9 mouse cellular contexts compared by ENCODE assay signal in genomic region chr10:90081630-90082029, GRCm38 (mm10).
DNase-seq lines count a peak whose midpoint lies in the region; ATAC-seq and TF ChIP-seq lines count a peak whose summit lies in the region.
"Had no signal": no experiment of that assay in that cellular context is flagged by ENCODE, and none has a peak within 500 bp of the region (broad histone marks: within the 10 kb centered on the region; RNA-seq: fewer than 3 reads in every experiment).

No protein-coding gene starts in this region.

- H3K27ac ChIP-seq in midbrain, postnatal 0 days (ENCODE audit: low read depth, low read length), result no peak overlapping the region
- no peak overlapping the region for H3K27ac ChIP-seq in midbrain, embryonic 16.5 days (ENCODE audit: low read length)
- H3K27ac ChIP-seq in cortical plate, adult 2 months (ENCODE audit: insufficient read depth, low read length), result no peak overlapping the region
- H3K27ac ChIP-seq: neural tube, embryonic 12.5 days had no signal

- no peaks in the 10 kb centered on the region for H3K27me3 ChIP-seq in midbrain, postnatal 0 days (ENCODE audit: insufficient read depth, low read length)
- no peaks in the 10 kb centered on the region for H3K27me3 ChIP-seq in midbrain, embryonic 16.5 days (ENCODE audit: control insufficient read depth, insufficient read depth, low read depth, low read length)
- no peaks in the 10 kb centered on the region for H3K27me3 ChIP-seq in splenic B cell, adult 2 months (ENCODE audit: control insufficient read depth, insufficient read depth, low read length, poor library complexity, severe bottlenecking)
- H3K27me3 ChIP-seq: neural tube, embryonic 12.5 days had no signal

- peak; percentile 5 to 28 for DNase-seq in heart, postnatal 10 days
- no peak for DNase-seq in heart, postnatal 36 days
- peak; percentile 67 for DNase-seq in midbrain, postnatal 0 days (ENCODE audit: low spot score)
- DNase-seq in splenic B cell, adult 2 months (ENCODE audit: low read depth, low spot score), result peak; percentile 1
- no peak for DNase-seq in spleen, adult 18-20 months
- no peak for DNase-seq in gastrocnemius, adult 8-10 months (ENCODE audit: low spot score in 2 of 2)

- TF ChIP-seq POLR2A in cortical plate, adult 2 months (IDR thresholded peaks at IDR 0.05; ENCODE audit: extremely low read depth, insufficient read depth, low read length), result no peak

- intact Hi-C loops in heart, postnatal 10 days (cut with DNase I), result loop anchor here (1.0 to 10.0 kb wide), 2 partner anchors 609 to 953 kb away; no protein-coding TSS in a partner anchor
- intact Hi-C loops in heart, postnatal 36 days (cut with DNase I), result loop anchor here (1.0 kb wide), 1 partner anchor 609 kb away; no protein-coding TSS in a partner anchor

- no peak overlapping the region for H3K4me2 ChIP-seq in midbrain, postnatal 0 days (ENCODE audit: low read depth, low read length, poor library complexity, severe bottlenecking)
- H3K4me2 ChIP-seq in midbrain, embryonic 16.5 days (ENCODE audit: low read length), result no peak overlapping the region
- H3K4me2 ChIP-seq: neural tube, embryonic 12.5 days had no signal

- no peaks in the 10 kb centered on the region for H3K9me3 ChIP-seq in midbrain, postnatal 0 days (ENCODE audit: low read length)
- no peaks in the 10 kb centered on the region for H3K9me3 ChIP-seq in midbrain, embryonic 16.5 days (replicated peaks; ENCODE audit: control insufficient read depth, low read length, poor library complexity, severe bottlenecking)
- H3K9me3 ChIP-seq: neural tube, embryonic 12.5 days had no signal

- ATAC-seq in midbrain, postnatal 0 days (ENCODE audit: low FRiP score), result no peak
- no peak for ATAC-seq in midbrain, embryonic 16.5 days

- peak; percentile 84 for TF ChIP-seq CTCF in midbrain, postnatal 0 days (IDR thresholded peaks at IDR 0.05)
- peak; percentile 33; the same call in 1 of the 2 replicates for TF ChIP-seq CTCF in cortical plate, adult 2 months (IDR thresholded peaks at IDR 0.05; ENCODE audit: extremely low read depth, insufficient read depth, low read length)

- WGBS in midbrain, postnatal 0 days, result 16% methylated on average over 7 of the region's 7 CpGs
- WGBS in midbrain, embryonic 16.5 days, result 20% methylated on average over 7 of the region's 7 CpGs

- no peaks in the 10 kb centered on the region for H3K4me1 ChIP-seq in midbrain, postnatal 0 days (ENCODE audit: insufficient read depth, low read length)
- no peaks in the 10 kb centered on the region for H3K4me1 ChIP-seq in midbrain, embryonic 16.5 days (ENCODE audit: control insufficient read depth, insufficient read depth, low read length)
- H3K4me1 ChIP-seq in cortical plate, adult 2 months (ENCODE audit: control insufficient read depth, insufficient read depth, low read length), result peaks cover 1% of the 10 kb centered on the region; the same call in 1 of the 2 replicates
- H3K4me1 ChIP-seq: neural tube, embryonic 12.5 days had no signal

- no peak overlapping the region for H3K9ac ChIP-seq in midbrain, postnatal 0 days (replicated peaks; ENCODE audit: low read length, poor library complexity, severe bottlenecking)
- no peak overlapping the region for H3K9ac ChIP-seq in midbrain, embryonic 16.5 days (ENCODE audit: low read depth, low read length)
- H3K9ac ChIP-seq: neural tube, embryonic 12.5 days had no signal

- no peak overlapping the region for H3K4me3 ChIP-seq in midbrain, postnatal 0 days (ENCODE audit: low read depth, low read length)
- H3K4me3 ChIP-seq in midbrain, embryonic 16.5 days (ENCODE audit: low read depth, low read length), result no peak overlapping the region
- no peak overlapping the region for H3K4me3 ChIP-seq in cortical plate, adult 2 months (ENCODE audit: insufficient read depth, low read length)
- H3K4me3 ChIP-seq: neural tube, embryonic 12.5 days had no signal

- H3K36me3 ChIP-seq in midbrain, postnatal 0 days (ENCODE audit: insufficient read depth, low read length), result no peaks in the 10 kb centered on the region
- H3K36me3 ChIP-seq in midbrain, embryonic 16.5 days (ENCODE audit: control insufficient read depth, insufficient read depth, low read length), result no peaks in the 10 kb centered on the region
- no peaks in the 10 kb centered on the region for H3K36me3 ChIP-seq in splenic B cell, adult 2 months (ENCODE audit: control insufficient read depth, insufficient read depth, low read length, poor library complexity, severe bottlenecking)
- H3K36me3 ChIP-seq: neural tube, embryonic 12.5 days had no signal

Comparison
In these comparisons a context has a peak if more than half of its experiments do, and no peak if none do; other contexts are left out.
1. DNase-seq: peak in heart, postnatal 10 days (2 of 2), midbrain, postnatal 0 days (single experiment) and splenic B cell, adult 2 months (single experiment); none in heart, postnatal 36 days (0 of 2), spleen, adult 18-20 months (0 of 2) and gastrocnemius, adult 8-10 months (0 of 2).